ENCODE assay signal across 8 mouse cellular contexts in genomic region chr7:81572610-81573268, GRCm38 (mm10). TPM values are rescaled to one million over a fixed set of nuclear protein-coding genes. Genes with fewer than 3 reads are reported as not detected.
A peak's percentile ranks its signal among the peaks of the same experiment; 100 is the strongest.
DNase-seq lines count a peak whose midpoint lies in the region; ATAC-seq and TF ChIP-seq lines count a peak whose summit lies in the region.

No protein-coding gene starts in this region.

- intact Hi-C loops in heart, adult 2 months (cut with DNase I), result loop anchor here (5.0 to 10.0 kb wide), 2 partner anchors 115 to 408 kb away; partner anchors contain the start of gene Cpeb1
- intact Hi-C loops in left cerebral cortex, postnatal 10 days (cut with DNase I), result loop anchor here (5.0 to 10.0 kb wide), 4 partner anchors 95 to 225 kb away; partner anchors contain the start of genes Cpeb1, Ramac and Rps17

- peaks cover 17% of the 10 kb centered on the region for H3K36me3 ChIP-seq in heart, adult 2 months (ENCODE audit: control insufficient read depth, insufficient read depth, low read length)
- H3K36me3 ChIP-seq in G1E (replicated peaks), result peaks cover 41% of the 10 kb centered on the region
- H3K36me3 ChIP-seq in heart, embryonic 14.5 days (ENCODE audit: control insufficient read depth, insufficient read depth, low read length), result peaks cover 19% of the 10 kb centered on the region

- peaks cover 9% of the 10 kb centered on the region for H3K79me2 ChIP-seq in heart, adult 2 months (replicated peaks; ENCODE audit: control insufficient read depth, insufficient read depth, low read length)

- no peak for TF ChIP-seq EP300 in heart, adult 2 months (IDR thresholded peaks at IDR 0.05; ENCODE audit: insufficient read depth, low read depth, low read length)

- no peak for TF ChIP-seq POLR2A in heart, adult 2 months (IDR thresholded peaks at IDR 0.05; ENCODE audit: insufficient read depth, low read depth, low read length)

- peak overlapping the region; percentile 96 for H3K4me3 ChIP-seq in heart, adult 2 months
- H3K4me3 ChIP-seq in G1E (ENCODE audit: low read depth, low read length), result peak overlapping the region; percentile 94
- peak overlapping the region; percentile 6 to 93 for H3K4me3 ChIP-seq in heart, embryonic 14.5 days (ENCODE audit: control insufficient read depth in 1 of 2, insufficient read depth in 1 of 2, low read depth in 1 of 2, low read length in 2 of 2)

- no peaks in the 10 kb centered on the region for H3K27me3 ChIP-seq in heart, adult 2 months (ENCODE audit: control insufficient read depth, insufficient read depth, low read length)
- no peaks in the 10 kb centered on the region for H3K27me3 ChIP-seq in G1E (ENCODE audit: insufficient read depth, low read length)
- no peaks in the 10 kb centered on the region for H3K27me3 ChIP-seq in heart, embryonic 14.5 days (ENCODE audit: control insufficient read depth, insufficient read depth, low read length)

- no peak for TF ChIP-seq CTCF in heart, adult 2 months (IDR thresholded peaks at IDR 0.05)
- TF ChIP-seq CTCF in G1E (IDR thresholded peaks at IDR 0.05; ENCODE audit: low read depth, low read length), result no peak

- WGBS in heart, adult 2 months, result 17% methylated on average over 6 of the region's 6 CpGs
- 36% methylated on average over 6 of the region's 6 CpGs for WGBS in heart, embryonic 14.5 days

- peak overlapping the region; percentile 15 for H3K9ac ChIP-seq in heart, adult 2 months (ENCODE audit: low read depth, low read length)
- H3K9ac ChIP-seq in heart, embryonic 14.5 days (ENCODE audit: low read length), result peak overlapping the region; percentile 92

- no peak for ATAC-seq in G1E (ENCODE audit: extremely low read depth, insufficient number of reproducible peaks, low FRiP score, poor library complexity, severe bottlenecking)
- ATAC-seq in heart, embryonic 14.5 days (ENCODE audit: insufficient number of reproducible peaks, insufficient read depth, low FRiP score, low read depth), result no peak

- H3K4me1 ChIP-seq in heart, adult 2 months (ENCODE audit: control insufficient read depth, insufficient read depth, low read length), result peaks cover 12% of the 10 kb centered on the region
- peaks cover 43% of the 10 kb centered on the region for H3K4me1 ChIP-seq in G1E (ENCODE audit: insufficient read depth, low read depth, low read length)
- peaks cover 9 to 31% of the 10 kb centered on the region in 2 experiments for H3K4me1 ChIP-seq in heart, embryonic 14.5 days (ENCODE audit: control insufficient read depth in 2 of 2, insufficient read depth in 2 of 2, low read length in 2 of 2)

- H3K9me3 ChIP-seq in G1E (replicated peaks), result no peaks in the 10 kb centered on the region
- H3K9me3 ChIP-seq in heart, embryonic 14.5 days (ENCODE audit: control insufficient read depth, low read length), result no peaks in the 10 kb centered on the region

- peak in 1 of 2 experiments; percentile 21 for DNase-seq in heart, adult 2 months
- no peak for DNase-seq in heart, postnatal 4 days
- peak; percentile 22 for DNase-seq in G1E (ENCODE audit: low spot score)
- peak; percentile 21 for DNase-seq in lung, postnatal 36 days
- DNase-seq in left cerebral cortex, postnatal 10 days (ENCODE audit: extremely low spot score in 1 of 2, low spot score in 2 of 2), result no peak
- no peak for DNase-seq in urinary bladder, postnatal 14 days (ENCODE audit: low spot score)
- no peak for DNase-seq in cerebellum, adult 11-12 months

- peak overlapping the region; percentile 94 for H3K27ac ChIP-seq in heart, adult 2 months
- H3K27ac ChIP-seq in heart, embryonic 14.5 days (replicated peaks in 1 of 2; ENCODE audit: control insufficient read depth in 1 of 2, insufficient read depth in 1 of 2, low read depth in 2 of 2, low read length in 2 of 2), result peak overlapping the region in 1 of 2 experiments; percentile 97; a peak in 2 of 4 replicates

- H3K4me2 ChIP-seq in heart, embryonic 14.5 days (ENCODE audit: low read length), result peak overlapping the region; percentile 83

RNA-seq across cellular contexts. Expression of gene Whamm, which starts 1.7 kb away (rescaled TPM):
- total RNA-seq in heart, adult 2 months (2021), result 1 to 10 TPM; 7.2 to 7.8 TPM
- 7.7 and 9.2 TPM in 2 replicates for polyA plus RNA-seq in heart, adult 2 months (2012; rRNA removed)
- 1 to 10 TPM; 8.3 to 8.4 TPM for total RNA-seq in heart, postnatal 4 days (2021)
- total RNA-seq in G1E (2014; fragmentation: Nextera tagmentation), result 35.3 and 40.6 TPM in 2 replicates
- 19.2 and 25.3 TPM in 2 replicates for total RNA-seq in G1E (2017)
- 22.5 and 23.6 TPM in 2 replicates for polyA plus RNA-seq in G1E (2012)
- 7.7 and 9.5 TPM in 2 replicates for polyA plus RNA-seq in heart, embryonic 14.5 days (2014; fragmentation: Nextera tagmentation; extraction: Ambion mirVana)
- 10 to 100 TPM; 15.5 to 17.4 TPM for total RNA-seq in left cerebral cortex, postnatal 10 days (2021)

RNA-seq across cellular contexts. Expression of gene Fsd2, which starts 6.0 kb away (rescaled TPM):
- 100 to 1,000 TPM; 304 to 322 TPM for total RNA-seq in heart, adult 2 months (2021)
- polyA plus RNA-seq in heart, adult 2 months (2012; rRNA removed), result 85.7 and 184 TPM in 2 replicates
- 100 to 1,000 TPM; 199 to 200 TPM for total RNA-seq in heart, postnatal 4 days (2021)
- total RNA-seq in G1E (2014; fragmentation: Nextera tagmentation) (not detected in 2 replicates), G1E (2017) (0.05 and 0.06 TPM in 2 replicates)
- polyA plus RNA-seq in G1E (2012), result not detected in 2 replicates
- polyA plus RNA-seq in heart, embryonic 14.5 days (2014; fragmentation: Nextera tagmentation; extraction: Ambion mirVana), result 60.6 and 68.0 TPM in 2 replicates
- total RNA-seq in left cerebral cortex, postnatal 10 days (2021), result under 1 TPM; 0.09 to 0.10 TPM

Comparison
In these comparisons a context has a peak if more than half of its experiments do, and no peak if none do; other contexts are left out.
1. DNase-seq: peak in G1E (single experiment) and lung, postnatal 36 days (single experiment); none in heart, postnatal 4 days (single experiment), left cerebral cortex, postnatal 10 days (0 of 2), urinary bladder, postnatal 14 days (single experiment) and cerebellum, adult 11-12 months (single experiment).
2. RNA of gene Fsd2, which starts 6.0 kb away (total RNA-seq): 304 to 322 TPM in heart, adult 2 months and 199 to 200 TPM in heart, postnatal 4 days; 0.09 to 0.10 TPM in left cerebral cortex, postnatal 10 days and 0.05 to 0.06 TPM in G1E; every median in the first group is over 100 times any median in the second.
3. Peak in every context shown above with its lines, with median percentiles within 50 percentile points of each other: H3K4me3 ChIP-seq.